Mouse (Mus musculus): ENCODE measurements around the gene Ebf1.

DNA sequence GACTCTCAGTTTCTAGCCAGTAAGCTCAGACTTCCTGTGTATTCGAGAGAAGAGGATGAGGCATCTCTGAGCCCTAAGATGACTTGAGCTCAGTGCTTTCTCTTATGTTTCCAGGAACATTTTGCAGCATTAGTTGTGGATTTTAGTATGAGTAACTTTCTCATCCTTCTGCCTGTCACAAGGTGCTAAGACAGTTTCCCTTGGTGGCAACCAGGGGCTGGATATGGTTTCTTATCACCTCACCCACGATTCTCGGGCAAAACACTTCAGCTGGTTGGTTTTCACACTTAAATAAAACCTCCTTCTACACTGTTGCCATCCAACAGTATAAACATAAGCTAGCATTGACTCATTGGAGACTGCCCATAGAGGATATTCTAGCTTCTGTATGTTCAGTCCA, 306.0 kb downstream of the Ebf1 start:
- no peak for TF ChIP-seq CTCF (IDR thresholded peaks at IDR 0.05; ENCODE audit: control insufficient read depth, insufficient read depth, low read length)
- no peak for TF ChIP-seq POLR2A (IDR thresholded peaks at IDR 0.05; ENCODE audit: borderline replicate concordance, control insufficient read depth, low read depth, low read length)

Measured in bone marrow, adult 2 months (tissue).